Mouse (Mus musculus): Measurements from ENCODE around the gene March9.

March9 gene

GRCm38 (mm10) chr10:127059968-127060916 lies at the start of gene March9:
March9 (minus strand) TSS chr10:127060184.
- peak; percentile 63 for DNase-seq (ENCODE audit: extremely low spot score, low spot score)

GRCm38 (mm10) chr10:127108262-127108583 lies 48.2 kb upstream of the March9 start:
- no peak for DNase-seq (ENCODE audit: extremely low spot score, low spot score)

GRCm38 (mm10) chr10:127107563-127108261 lies 47.7 kb upstream of the March9 start:
- no peak for DNase-seq (ENCODE audit: extremely low spot score, low spot score)

- DNase-seq (ENCODE audit: extremely low spot score, low spot score), result no peak
Observed at GRCm38 (mm10) chr10:127103631-127104030, 43.6 kb upstream of the March9 start.

GRCm38 (mm10) chr10:127101151-127101550 lies 41.2 kb upstream of the March9 start:
- no peak for DNase-seq (ENCODE audit: extremely low spot score, low spot score)

- DNase-seq (ENCODE audit: extremely low spot score, low spot score), result no peak
Observed at GRCm38 (mm10) chr10:127100414-127100813, 40.4 kb upstream of the March9 start.

GRCm38 (mm10) chr10:127099868-127100267 lies 39.9 kb upstream of the March9 start:
- no peak for DNase-seq (ENCODE audit: extremely low spot score, low spot score)

- DNase-seq (ENCODE audit: extremely low spot score, low spot score), result no peak
Observed at GRCm38 (mm10) chr10:127099191-127099590, 39.2 kb upstream of the March9 start.

- no peak for DNase-seq (ENCODE audit: extremely low spot score, low spot score)
Observed at GRCm38 (mm10) chr10:127098514-127098913, 38.5 kb upstream of the March9 start.

GRCm38 (mm10) chr10:127094382-127094802 lies 34.4 kb upstream of the March9 start:
- no peak for DNase-seq (ENCODE audit: extremely low spot score, low spot score)

- DNase-seq (ENCODE audit: extremely low spot score, low spot score), result no peak
Observed at GRCm38 (mm10) chr10:127092742-127093141, 32.8 kb upstream of the March9 start.

GRCm38 (mm10) chr10:127091507-127092396 lies 31.8 kb upstream of the March9 start:
- DNase-seq (ENCODE audit: extremely low spot score, low spot score), result no peak

GRCm38 (mm10) chr10:127090560-127091411 lies 30.8 kb upstream of the March9 start:
- DNase-seq (ENCODE audit: extremely low spot score, low spot score), result peak; percentile 35

- no peak for DNase-seq (ENCODE audit: extremely low spot score, low spot score)
Observed at GRCm38 (mm10) chr10:127085633-127086032, 25.6 kb upstream of the March9 start.

GRCm38 (mm10) chr10:127085052-127085451 lies 25.1 kb upstream of the March9 start:
- no peak for DNase-seq (ENCODE audit: extremely low spot score, low spot score)

- no peak for DNase-seq (ENCODE audit: extremely low spot score, low spot score)
Observed at GRCm38 (mm10) chr10:127083915-127084306, 23.9 kb upstream of the March9 start.

- no peak for DNase-seq (ENCODE audit: extremely low spot score, low spot score)
Observed at GRCm38 (mm10) chr10:127083292-127083914, 23.4 kb upstream of the March9 start.

- DNase-seq (ENCODE audit: extremely low spot score, low spot score), result peak; percentile 56
Observed at GRCm38 (mm10) chr10:127081996-127082620, 22.1 kb upstream of the March9 start.
